Mouse (Mus musculus): ENCODE results near the gene 4930519P11Rik. TPM values are rescaled to one million over a fixed set of nuclear protein-coding genes. Genes with fewer than 3 reads are reported as not detected.

4930519P11Rik gene
- polyA plus RNA-seq (2016; fragmentation: Nextera tagmentation; extraction: Ambion mirVana): not detected in 2 replicates

GRCm38 (mm10) chr2:154613118-154614115, at the start of gene 4930519P11Rik, which contains the start of gene Zfp341:
TSS of gene 4930519P11Rik (minus strand) at chr2:154613437.
TSS of gene Zfp341 (plus strand) at chr2:154613297.
- ATAC-seq (ENCODE audit: low FRiP score): peak; percentile 95
- WGBS: under 1% methylated on average over 78 of the region's 98 CpGs
- no peaks in the 10 kb centered on the region for H3K9me3 ChIP-seq (replicated peaks)
- H3K4me1 ChIP-seq: peaks cover 17% of the 10 kb centered on the region
- peak within 1 kb of the TSS; percentile 67 for H3K4me2 ChIP-seq (replicated peaks)
- peak within 1 kb of the TSS; percentile 78 for H3K9ac ChIP-seq
- no peaks in the 10 kb centered on the region for H3K36me3 ChIP-seq
- H3K27ac ChIP-seq: peak within 1 kb of the TSS; percentile 96
- peak within 1 kb of the TSS; percentile 55 for H3K4me3 ChIP-seq
- no peaks in the 10 kb centered on the region for H3K27me3 ChIP-seq

GRCm38 (mm10) chr2:154659531-154660074, 46.4 kb upstream of the 4930519P11Rik start:
- Histone ChIP-seq H3K4me3 (no peak overlapping the region), H3K27ac (no peak overlapping the region), H3K9ac (no peak overlapping the region), H3K4me1 (peaks cover 22% of the 10 kb centered on the region), H3K36me3 (peaks cover 17% of the 10 kb centered on the region), H3K9me3 (replicated peaks) (no peaks in the 10 kb centered on the region), H3K4me2 (replicated peaks) (peak overlapping the region; percentile 94; the same call in 1 of the 2 replicates), H3K27me3 (no peaks in the 10 kb centered on the region)
- no peak for ATAC-seq (ENCODE audit: low FRiP score)
- 79% methylated on average over 4 of the region's 5 CpGs for whole genome bisulfite sequencing

- H3K4me2 ChIP-seq (replicated peaks): peak overlapping the region; percentile 94
- ATAC-seq (ENCODE audit: low FRiP score): no peak
- H3K4me3 ChIP-seq: no peak overlapping the region
- peaks cover 22% of the 10 kb centered on the region for H3K4me1 ChIP-seq
- no peaks in the 10 kb centered on the region for H3K27me3 ChIP-seq
- 91% methylated on average over 4 of the region's 4 CpGs for WGBS
- no peaks in the 10 kb centered on the region for H3K9me3 ChIP-seq (replicated peaks)
- peaks cover 17% of the 10 kb centered on the region for H3K36me3 ChIP-seq
- no peak overlapping the region for H3K27ac ChIP-seq
- H3K9ac ChIP-seq: peak overlapping the region; percentile 25; the same call in 1 of the 2 replicates
Observed at GRCm38 (mm10) chr2:154659070-154659469, 45.8 kb upstream of the 4930519P11Rik start.

GRCm38 (mm10) chr2:154657486-154658237, 44.4 kb upstream of the 4930519P11Rik start:
- Histone ChIP-seq H3K4me2 (replicated peaks) (peak overlapping the region; percentile 94), H3K36me3 (peaks cover 17% of the 10 kb centered on the region), H3K27ac (peak overlapping the region; percentile 79), H3K9me3 (replicated peaks) (no peaks in the 10 kb centered on the region), H3K27me3 (no peaks in the 10 kb centered on the region), H3K4me1 (peaks cover 22% of the 10 kb centered on the region), H3K4me3 (peak overlapping the region; percentile 89), H3K9ac (peak overlapping the region; percentile 95)
- ATAC-seq (ENCODE audit: low FRiP score): no peak
- 18% methylated on average over 12 of the region's 12 CpGs for WGBS

GRCm38 (mm10) chr2:154656710-154657485, 43.7 kb upstream of the 4930519P11Rik start:
- Histone ChIP-seq H3K4me1 (peaks cover 22% of the 10 kb centered on the region), H3K27me3 (no peaks in the 10 kb centered on the region), H3K4me2 (replicated peaks) (peak overlapping the region; percentile 94), H3K27ac (peak overlapping the region; percentile 79), H3K36me3 (peaks cover 15% of the 10 kb centered on the region), H3K4me3 (peak overlapping the region; percentile 89), H3K9ac (peak overlapping the region; percentile 95), H3K9me3 (replicated peaks) (no peaks in the 10 kb centered on the region)
- ATAC-seq (ENCODE audit: low FRiP score): peak; percentile 100
- WGBS: under 1% methylated on average over 67 of the region's 67 CpGs

- Histone ChIP-seq H3K4me1 (peaks cover 22% of the 10 kb centered on the region), H3K27me3 (no peaks in the 10 kb centered on the region), H3K27ac (no peak overlapping the region), H3K36me3 (peaks cover 7% of the 10 kb centered on the region), H3K4me2 (replicated peaks) (no peak overlapping the region), H3K4me3 (no peak overlapping the region), H3K9me3 (replicated peaks) (no peaks in the 10 kb centered on the region), H3K9ac (no peak overlapping the region)
- WGBS: 85% methylated on average over 2 of the region's 2 CpGs
- ATAC-seq (ENCODE audit: low FRiP score): no peak
Observed at GRCm38 (mm10) chr2:154655878-154656414, 42.7 kb upstream of the 4930519P11Rik start.

GRCm38 (mm10) chr2:154654976-154655375, 41.7 kb upstream of the 4930519P11Rik start:
- Histone ChIP-seq H3K9ac (no peak overlapping the region), H3K27ac (no peak overlapping the region), H3K36me3 (no peaks in the 10 kb centered on the region; the same call in 1 of the 2 replicates), H3K4me3 (no peak overlapping the region), H3K9me3 (replicated peaks) (no peaks in the 10 kb centered on the region), H3K27me3 (no peaks in the 10 kb centered on the region), H3K4me1 (peaks cover 22% of the 10 kb centered on the region), H3K4me2 (replicated peaks) (no peak overlapping the region)
- ATAC-seq (ENCODE audit: low FRiP score): no peak
- 93% methylated on average over 12 of the region's 12 CpGs for WGBS

GRCm38 (mm10) chr2:154651363-154651762, 38.1 kb upstream of the 4930519P11Rik start, which contains the start of gene Chmp4b:
TSS of gene Chmp4b (plus strand) at chr2:154651705.
- WGBS: 54% methylated on average over 8 of the region's 8 CpGs
- no peak for ATAC-seq (ENCODE audit: low FRiP score)
- Histone ChIP-seq H3K9ac (no peak within 1 kb of the TSS), H3K36me3 (no peaks in the 10 kb centered on the region), H3K9me3 (replicated peaks) (no peaks in the 10 kb centered on the region), H3K27me3 (no peaks in the 10 kb centered on the region), H3K4me3 (no peak within 1 kb of the TSS), H3K4me1 (no peaks in the 10 kb centered on the region), H3K27ac (no peak within 1 kb of the TSS), H3K4me2 (replicated peaks) (no peak within 1 kb of the TSS)

- peaks cover 8% of the 10 kb centered on the region; the same call in 1 of the 2 replicates for H3K36me3 ChIP-seq
- no peak for ATAC-seq (ENCODE audit: low FRiP score)
- no peaks in the 10 kb centered on the region for H3K27me3 ChIP-seq
- H3K4me2 ChIP-seq (replicated peaks): no peak overlapping the region
- no peak overlapping the region for H3K27ac ChIP-seq
- H3K4me3 ChIP-seq: no peak overlapping the region
- 85% methylated on average over 3 of the region's 3 CpGs for WGBS
- no peaks in the 10 kb centered on the region for H3K9me3 ChIP-seq (replicated peaks)
- no peaks in the 10 kb centered on the region for H3K4me1 ChIP-seq
- H3K9ac ChIP-seq: no peak overlapping the region
Observed at GRCm38 (mm10) chr2:154650404-154650803, 37.2 kb upstream of the 4930519P11Rik start.

GRCm38 (mm10) chr2:154648086-154648485, 34.8 kb upstream of the 4930519P11Rik start:
- WGBS: 27% methylated on average over 3 of the region's 3 CpGs
- H3K4me1 ChIP-seq: no peaks in the 10 kb centered on the region
- ATAC-seq (ENCODE audit: low FRiP score): no peak
- H3K4me3 ChIP-seq: no peak overlapping the region
- no peak overlapping the region for H3K4me2 ChIP-seq (replicated peaks)
- H3K9ac ChIP-seq: no peak overlapping the region
- no peaks in the 10 kb centered on the region for H3K27me3 ChIP-seq
- H3K27ac ChIP-seq: no peak overlapping the region
- no peaks in the 10 kb centered on the region for H3K9me3 ChIP-seq (replicated peaks)
- peaks cover 26% of the 10 kb centered on the region for H3K36me3 ChIP-seq

GRCm38 (mm10) chr2:154646634-154647033, 33.4 kb upstream of the 4930519P11Rik start:
- Histone ChIP-seq H3K4me2 (replicated peaks) (no peak overlapping the region), H3K4me1 (no peaks in the 10 kb centered on the region), H3K27ac (no peak overlapping the region), H3K36me3 (peaks cover 39% of the 10 kb centered on the region), H3K9ac (no peak overlapping the region), H3K27me3 (no peaks in the 10 kb centered on the region), H3K4me3 (no peak overlapping the region), H3K9me3 (replicated peaks) (no peaks in the 10 kb centered on the region)
- WGBS: 83% methylated on average over 5 of the region's 5 CpGs
- ATAC-seq (ENCODE audit: low FRiP score): no peak
